Mouse (Mus musculus) cerebellum, adult 2 months (tissue): ENCODE results near the gene Dstyk. TPM values are rescaled to one million over a fixed set of nuclear protein-coding genes. Genes with fewer than 3 reads are reported as not detected.
A peak's percentile ranks its signal among the peaks of the same experiment; 100 is the strongest.
"Not testable (repeated sequence)": the region's sequence is repeated elsewhere in the genome, so short reads cannot be mapped to it uniquely, and the experiment has no call there.

Experiments used
- DNase-seq, 2 experiments: peaks; one replicate each; pipeline ENCODE4 v3.0.0; 2021
- H3K27ac ChIP-seq: fragments of 200-500 bp; 2 replicates; pipeline ENCODE4 v1.5.1; 2012; ENCODE audit warnings: low read length, control low read depth, inconsistent platforms; ENCODE audit not compliant: insufficient read depth
- H3K27me3 ChIP-seq: fragments of 200-500 bp; 2 replicates; pipeline ENCODE4 v1.6.1; 2012; ENCODE audit warnings: inconsistent platforms, mild to moderate bottlenecking, low read length, moderate library complexity; ENCODE audit not compliant: control insufficient read depth, insufficient read depth
- H3K4me1 ChIP-seq: fragments of 200-500 bp; 2 replicates; pipeline ENCODE4 v1.6.1; 2011; ENCODE audit warnings: low read length; ENCODE audit not compliant: control insufficient read depth, insufficient read depth
- H3K4me3 ChIP-seq: fragments of 200-500 bp; replicated peaks from 2 replicates; pipeline ENCODE3; 2011; ENCODE audit warnings: mild to moderate bottlenecking, low read depth, low read length, control low read depth; ENCODE audit not compliant: insufficient read depth
- CTCF ChIP-seq: fragments of 200-500 bp; IDR thresholded peaks from 2 replicates; pipeline ENCODE4 v1.5.1; 2011; ENCODE audit warnings: low read depth, mild to moderate bottlenecking, control low read depth, low read length, moderate library complexity, borderline replicate concordance; ENCODE audit not compliant: insufficient read depth
- POLR2A ChIP-seq: fragments of 200-500 bp; IDR thresholded peaks from 2 replicates; pipeline ENCODE4 v1.6.1; 2011; ENCODE audit warnings: low read length, control low read depth, borderline replicate concordance; ENCODE audit not compliant: insufficient read depth
- WGBS: fragments of 180-500 bp; shearing (Covaris S2); methylation state at CpG from one replicate; pipeline ENCODE4 v1.1.7; 2018; 5-methylcytosine and 5-hydroxymethylcytosine counted together
- polyA plus RNA-seq: library from polyadenylated mRNA; depleted of rRNA; stranded (reverse); fragments of >200 nt; gene quantifications from 2 replicates; pipeline ENCODE4 v1.2.3, GENCODE M21; 2012

The Dstyk gene
- polyA plus RNA-seq, 1 experiment = 32.6 TPM

GRCm38 (mm10) chr1:132468926-132469325 is 51.6 kb downstream of the Dstyk start:
- no peak overlapping the region for H3K4me3 ChIP-seq

GRCm38 (mm10) chr1:132469519-132469918 is 52.2 kb downstream of the Dstyk start:
- TF ChIP-seq POLR2A (no peak), CTCF (no peak)
- H3K4me1 ChIP-seq = no peaks in the 10 kb centered on the region
- no peak for DNase-seq
- WGBS = 92% methylated on average over 7 of the region's 7 CpGs
- no peak overlapping the region for H3K27ac ChIP-seq
- no peaks in the 10 kb centered on the region for H3K27me3 ChIP-seq
- H3K4me3 ChIP-seq = no peak overlapping the region

More at GRCm38 (mm10) chr1:132468926-132469325, 51.6 kb downstream of the Dstyk start:
- TF ChIP-seq POLR2A (no peak), CTCF (no peak)
- H3K27me3 ChIP-seq = no peaks in the 10 kb centered on the region
- H3K4me1 ChIP-seq = no peaks in the 10 kb centered on the region
- DNase-seq = no peak
- no peak overlapping the region for H3K27ac ChIP-seq

- not testable (repeated sequence) for H3K27ac ChIP-seq, DNase-seq, H3K27me3 ChIP-seq, H3K4me3 ChIP-seq, H3K4me1 ChIP-seq
- WGBS = 91% methylated on average over 1 of the region's 1 CpGs
Measured at GRCm38 (mm10) chr1:132470031-132470430, 52.7 kb downstream of the Dstyk start.

GRCm38 (mm10) chr1:132471032-132471431 is 53.7 kb downstream of the Dstyk start:
- H3K27ac ChIP-seq = no peak overlapping the region
- WGBS = 85% methylated on average over 2 of the region's 2 CpGs
- TF ChIP-seq POLR2A (no peak), CTCF (no peak)
- H3K27me3 ChIP-seq = no peaks in the 10 kb centered on the region
- no peak overlapping the region for H3K4me3 ChIP-seq
- no peaks in the 10 kb centered on the region; the same call in 1 of the 2 replicates for H3K4me1 ChIP-seq
- no peak for DNase-seq

- no peak overlapping the region for H3K27ac ChIP-seq
- 91% methylated on average over 5 of the region's 5 CpGs for WGBS
- H3K4me1 ChIP-seq = no peaks in the 10 kb centered on the region; the same call in 1 of the 2 replicates
- TF ChIP-seq POLR2A (no peak), CTCF (no peak)
- no peak overlapping the region for H3K4me3 ChIP-seq
- H3K27me3 ChIP-seq = no peaks in the 10 kb centered on the region
- DNase-seq = no peak
Measured at GRCm38 (mm10) chr1:132471499-132471898, 54.1 kb downstream of the Dstyk start.

GRCm38 (mm10) chr1:132472537-132472936 is 55.2 kb downstream of the Dstyk start:
- 44% methylated on average over 5 of the region's 5 CpGs for whole genome bisulfite sequencing
- H3K27ac ChIP-seq = no peak overlapping the region
- no peaks in the 10 kb centered on the region; the same call in 1 of the 2 replicates for H3K4me1 ChIP-seq
- DNase-seq = no peak
- no peak overlapping the region for H3K4me3 ChIP-seq
- no peak for TF ChIP-seq POLR2A
- TF ChIP-seq CTCF = peak; percentile 22; the same call in 1 of the 2 replicates
- H3K27me3 ChIP-seq = no peaks in the 10 kb centered on the region

DNA sequence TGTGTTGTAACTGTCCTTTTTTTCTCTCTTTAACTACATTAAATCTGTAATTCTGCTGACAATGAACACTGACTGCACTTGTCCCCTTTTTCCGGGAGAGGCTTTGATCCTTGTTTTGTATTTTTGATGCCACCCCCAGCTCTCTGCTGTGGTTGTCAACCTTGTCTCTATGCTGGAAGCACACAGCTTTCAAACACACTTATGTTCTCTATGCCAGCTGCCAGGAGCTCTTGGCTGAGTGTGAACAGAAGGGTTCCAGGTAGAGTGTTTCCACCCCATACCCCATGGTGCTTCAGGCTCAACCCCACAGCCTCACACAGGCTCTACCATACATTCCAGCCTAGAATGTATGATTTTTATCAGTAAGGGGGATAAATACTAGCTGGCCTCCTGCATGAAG is 57.1 kb downstream of the Dstyk start:
- Histone ChIP-seq H3K27ac (no peak overlapping the region), H3K4me1 (no peaks in the 10 kb centered on the region; the same call in 1 of the 2 replicates), H3K27me3 (no peaks in the 10 kb centered on the region), H3K4me3 (no peak overlapping the region)
- whole genome bisulfite sequencing = 21% methylated on average over 1 of the region's 1 CpGs
- DNase-seq = no peak
- no peak for TF ChIP-seq POLR2A
- no peak for TF ChIP-seq CTCF

DNA sequence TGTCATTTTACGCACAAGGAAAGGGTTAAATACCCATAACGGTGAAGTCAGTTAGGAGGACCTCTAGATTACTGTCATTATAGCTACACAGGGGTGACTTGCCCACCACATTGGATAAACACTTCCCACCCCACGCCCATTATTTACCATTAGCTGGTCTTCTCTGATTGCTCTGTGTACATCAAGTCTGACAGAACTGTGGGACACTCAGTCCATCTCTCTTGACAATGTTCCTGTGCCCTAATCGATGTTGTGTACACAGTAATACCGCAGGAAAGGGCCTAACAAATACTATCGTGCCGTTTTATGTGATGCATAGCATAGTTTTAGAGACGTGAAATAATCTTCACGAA is 59.2 kb downstream of the Dstyk start:
- 5% methylated on average over 9 of the region's 9 CpGs for WGBS
- peak overlapping the region; percentile 65; the same call in 1 of the 2 replicates for H3K27ac ChIP-seq
- DNase-seq = no peak

More for the DNA sequence above, 59.2 kb downstream of the Dstyk start:
- Histone ChIP-seq H3K4me1 (no peaks in the 10 kb centered on the region; the same call in 1 of the 2 replicates), H3K27me3 (no peaks in the 10 kb centered on the region), H3K4me3 (peak overlapping the region; percentile 98)
- TF ChIP-seq CTCF = no peak
- TF ChIP-seq POLR2A = no peak
